Mouse (Mus musculus): ENCODE data around the gene Prkar1b.

- TF ChIP-seq POLR2A (IDR thresholded peaks at IDR 0.05; ENCODE audit: control insufficient read depth, extremely low read depth, insufficient read depth, low read length, poor library complexity) (no peak), CTCF (IDR thresholded peaks at IDR 0.05; ENCODE audit: borderline replicate concordance, control insufficient read depth, extremely low read depth, insufficient read depth, low read length, poor library complexity) (no peak)
These were observed 96.6 kb downstream of the Prkar1b start for GRCm38 (mm10) chr5:139053176-139053575.

Measured in thymus, adult 2 months (tissue).